Mouse (Mus musculus) megakaryocyte-erythroid progenitor cell, adult 5-6 weeks (primary cell): ENCODE data around the gene Eva1c. TPM values are rescaled to one million over a fixed set of nuclear protein-coding genes. Genes with fewer than 3 reads are reported as not detected.

Experiments
- ATAC-seq: replicated peaks from 2 replicates; pipeline ENCODE4 v1.8.0; 2016; ENCODE audit warnings: mild to moderate bottlenecking, inconsistent platforms; ENCODE audit not compliant: severe bottlenecking, poor library complexity, low FRiP score, low TSS enrichment
- total RNA-seq, 2 experiments: library from RNA; stranded (forward) in 1 of 2; stranded (reverse) in 1 of 2; fragments of 200-1000, 215-1000 nt in 1 of 2; fragments of >200 nt in 1 of 2; fragmentation: Nextera tagmentation in 1 of 2; gene quantifications; 2 replicates each; pipeline ENCODE4 v1.2.3; 2014 to 2017

Eva1c gene
- total RNA-seq, 2 experiments from 2014 or later, result not detected

DNA sequence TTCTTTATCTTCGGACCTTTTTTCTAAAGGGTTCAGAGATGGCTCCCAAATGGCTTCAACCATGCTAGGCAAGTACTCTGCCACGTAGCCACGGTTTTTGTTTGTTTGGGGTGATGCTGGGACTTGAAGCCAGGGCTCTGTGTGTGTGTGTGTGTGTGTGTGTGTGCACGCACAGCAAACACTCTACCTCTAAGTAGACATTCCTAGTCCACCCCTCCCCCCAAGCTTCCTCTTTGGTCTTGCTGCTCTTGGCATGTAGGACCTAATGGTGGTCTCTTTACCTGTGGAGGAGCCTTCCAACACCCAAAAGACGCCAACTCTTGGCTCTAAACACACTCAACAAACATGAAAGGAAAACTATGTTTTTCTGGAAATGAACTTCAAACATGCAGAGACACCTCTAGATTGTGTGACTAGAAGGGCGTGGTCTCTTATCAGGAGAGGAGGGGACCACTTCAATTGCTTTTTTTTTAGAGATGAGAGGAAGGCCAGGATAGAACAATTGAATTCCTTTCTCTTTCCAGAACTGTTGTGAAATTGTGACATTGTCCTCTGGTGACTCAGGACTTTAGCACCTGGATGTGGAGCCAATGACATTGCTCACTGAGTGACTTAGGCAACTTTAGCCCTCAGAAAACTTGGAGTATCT is 30.2 kb downstream of the Eva1c start:
- ATAC-seq, result no peak

DNA sequence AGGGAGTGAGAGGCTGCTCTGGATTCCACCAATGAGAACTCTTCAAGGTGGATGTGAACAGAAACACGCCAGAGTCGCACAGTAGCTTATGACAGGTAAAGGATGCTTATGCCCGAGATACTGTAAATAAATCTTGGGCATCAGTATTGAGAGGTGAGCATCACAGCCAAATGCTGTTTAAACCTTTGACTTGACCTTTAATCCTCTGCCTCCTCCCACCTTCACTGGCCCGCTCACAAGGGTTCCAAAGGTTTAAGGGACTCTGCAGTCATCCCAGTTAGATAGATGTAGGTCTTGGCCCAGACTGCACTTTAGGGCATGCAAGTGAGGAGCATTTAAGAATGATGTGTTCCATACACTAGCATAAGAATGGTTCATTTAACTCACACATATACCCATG is 31.7 kb downstream of the Eva1c start:
- no peak for ATAC-seq

DNA sequence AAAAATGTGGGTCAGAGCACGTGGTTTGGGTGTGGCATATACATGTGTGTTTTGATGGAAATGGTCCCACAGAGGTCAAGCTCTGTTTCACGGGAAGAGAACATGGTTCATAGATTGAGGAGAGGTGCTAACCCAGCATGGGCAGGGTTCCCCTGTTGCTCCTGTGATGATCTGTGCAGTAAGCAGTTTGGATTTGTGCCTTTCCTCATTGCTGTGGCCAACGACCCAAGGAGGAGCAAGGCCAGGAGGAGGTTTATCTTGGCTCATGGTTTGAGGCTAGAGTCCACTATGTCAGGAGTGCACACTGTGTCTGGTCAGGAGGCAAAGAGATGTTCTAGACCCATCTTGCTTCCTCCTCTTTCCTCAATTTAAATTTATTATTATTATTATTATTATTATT is 36.5 kb downstream of the Eva1c start:
- no peak for ATAC-seq

DNA sequence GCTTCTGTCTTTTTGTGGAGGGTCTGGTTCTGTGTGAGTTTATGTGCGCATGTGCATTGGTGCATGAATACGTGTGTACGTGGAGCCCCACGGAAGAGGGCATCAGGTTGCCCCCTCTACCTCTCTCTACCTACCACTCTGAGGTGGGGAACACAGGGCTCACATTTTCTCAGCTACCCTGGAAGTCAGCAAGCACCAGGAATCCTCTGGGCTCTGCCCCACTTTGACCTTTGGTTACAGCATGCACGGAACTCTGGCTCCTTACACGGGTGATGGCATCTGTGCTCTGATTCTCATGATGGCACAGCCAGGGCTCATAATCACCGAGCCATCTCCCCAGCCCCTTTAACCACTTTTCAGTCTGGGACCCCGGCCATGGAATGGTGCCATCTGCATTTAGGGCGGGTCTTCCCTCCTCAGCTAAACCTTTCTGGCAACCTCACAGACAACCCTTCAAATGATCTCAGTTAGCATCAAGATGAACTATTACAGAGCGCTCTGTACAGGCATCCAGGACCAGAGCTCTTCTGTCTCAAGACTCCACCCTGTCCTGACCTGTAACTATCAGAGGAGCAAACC is 37.0 kb downstream of the Eva1c start:
- ATAC-seq, result no peak

DNA sequence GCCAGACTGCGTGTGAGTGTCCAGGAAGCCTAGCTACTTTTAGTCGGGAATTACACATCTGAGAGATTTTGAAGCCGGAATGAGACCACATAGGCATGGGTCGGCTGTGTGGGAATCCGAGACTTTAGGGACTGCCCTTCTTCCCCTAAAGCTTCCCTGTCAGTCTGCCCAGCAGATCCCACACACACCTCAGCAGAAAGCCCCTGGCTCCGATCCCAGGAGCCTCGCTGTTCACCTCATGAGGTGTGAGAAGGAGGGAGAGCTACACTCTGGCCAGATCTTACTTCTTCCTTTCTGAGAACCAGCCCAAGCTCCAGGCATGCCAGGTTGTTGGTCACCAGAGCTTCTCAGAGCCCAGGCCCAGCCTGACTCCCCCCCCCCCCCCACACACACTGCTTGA is 38.2 kb downstream of the Eva1c start:
- ATAC-seq, result no peak

DNA sequence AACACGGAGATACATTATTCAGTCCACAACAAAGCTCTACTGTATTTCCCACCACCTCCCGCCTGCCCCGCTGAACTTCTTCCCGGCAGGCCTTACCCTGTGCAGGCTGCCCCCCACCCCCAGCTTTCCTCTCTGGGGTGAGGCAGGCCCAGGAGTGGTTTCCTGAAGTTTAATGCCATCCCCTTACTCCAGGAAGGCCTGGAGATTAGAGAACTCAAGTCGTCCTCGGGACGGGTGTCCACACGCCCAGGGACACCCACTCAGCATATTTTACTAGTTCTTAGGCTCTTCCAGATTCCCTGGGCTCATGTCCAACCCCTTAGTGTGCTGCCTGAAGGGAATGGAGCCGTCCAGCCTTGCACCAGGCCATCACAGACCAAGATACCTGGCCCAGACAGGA is 39.1 kb downstream of the Eva1c start:
- no peak for ATAC-seq

DNA sequence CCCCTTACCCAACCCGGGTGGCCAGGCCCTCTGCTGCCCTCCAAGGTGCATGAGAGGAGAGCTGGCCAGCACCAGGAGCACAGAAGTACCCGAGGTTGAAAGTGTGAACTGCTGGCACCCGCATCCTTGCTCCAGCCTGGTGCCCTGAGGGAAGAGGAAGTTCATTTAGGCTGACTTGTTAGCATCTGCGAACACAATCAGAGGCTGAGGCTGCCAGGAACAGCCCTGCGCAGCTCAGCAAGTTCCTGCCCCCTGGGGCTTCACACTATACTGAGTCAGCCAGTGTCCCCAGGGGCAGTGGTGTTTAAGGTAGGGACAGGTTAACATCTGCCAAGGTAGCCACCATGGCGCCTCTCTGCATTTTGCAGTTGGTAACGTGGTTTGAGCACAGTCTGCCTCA is 41.6 kb downstream of the Eva1c start:
- no peak for ATAC-seq

DNA sequence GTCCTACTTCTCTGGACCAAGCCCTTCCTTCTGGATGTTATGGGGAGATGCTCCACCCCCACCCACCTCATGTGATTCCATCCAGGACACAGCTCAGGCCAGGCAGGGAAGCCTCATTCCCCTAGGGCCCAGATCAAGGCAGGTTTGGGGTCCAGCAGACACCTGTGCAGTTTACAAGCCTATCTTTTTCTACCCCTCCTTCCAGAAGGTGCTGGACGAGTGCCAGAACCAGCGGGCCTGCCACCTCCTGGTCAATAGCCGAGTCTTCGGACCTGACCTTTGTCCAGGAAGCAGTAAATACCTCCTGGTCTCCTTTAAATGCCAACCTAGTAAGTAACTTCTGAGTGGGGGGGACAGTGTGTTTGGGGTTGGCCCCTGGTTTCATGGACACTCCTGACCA is 42.8 kb downstream of the Eva1c start:
- no peak for ATAC-seq

DNA sequence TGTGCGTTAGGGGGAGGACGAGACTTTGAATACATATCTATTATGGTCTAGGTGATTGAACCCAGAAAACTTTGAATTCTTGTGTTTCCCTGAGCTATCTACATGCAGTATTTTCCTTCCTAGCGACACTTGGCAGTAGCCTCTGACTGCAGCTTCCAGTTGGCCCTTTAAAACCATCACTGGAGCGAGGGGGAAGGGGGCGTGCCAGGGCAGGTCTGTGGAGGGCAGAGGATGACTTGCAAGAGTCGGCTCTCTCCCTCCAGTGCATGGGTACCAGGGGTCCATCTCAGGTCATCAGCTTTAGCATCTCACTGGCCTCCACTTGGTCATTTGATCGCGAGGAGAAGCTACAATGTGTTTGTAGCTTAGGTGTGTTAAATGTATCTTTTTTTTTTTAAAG is 46.4 kb downstream of the Eva1c start:
- no peak for ATAC-seq

DNA sequence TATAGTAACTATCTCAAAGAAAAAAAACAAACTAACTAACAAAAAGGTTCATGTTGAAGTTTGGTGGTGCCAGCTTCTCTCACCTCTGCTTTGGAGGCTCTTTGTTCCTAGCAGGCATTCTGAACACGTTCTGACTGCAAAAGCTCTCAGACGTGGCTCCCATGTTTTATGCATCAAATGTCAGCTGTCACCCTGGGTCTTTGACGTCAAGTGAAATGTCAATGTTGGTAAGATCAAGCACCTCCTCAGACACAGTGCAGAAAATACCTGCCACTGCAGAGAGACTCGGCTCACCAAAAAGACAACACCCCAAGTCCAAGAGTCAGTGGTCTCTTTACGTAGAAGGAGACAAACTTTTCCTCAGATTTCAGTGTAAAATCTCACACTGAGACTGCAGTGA is 48.0 kb downstream of the Eva1c start:
- ATAC-seq, result no peak

DNA sequence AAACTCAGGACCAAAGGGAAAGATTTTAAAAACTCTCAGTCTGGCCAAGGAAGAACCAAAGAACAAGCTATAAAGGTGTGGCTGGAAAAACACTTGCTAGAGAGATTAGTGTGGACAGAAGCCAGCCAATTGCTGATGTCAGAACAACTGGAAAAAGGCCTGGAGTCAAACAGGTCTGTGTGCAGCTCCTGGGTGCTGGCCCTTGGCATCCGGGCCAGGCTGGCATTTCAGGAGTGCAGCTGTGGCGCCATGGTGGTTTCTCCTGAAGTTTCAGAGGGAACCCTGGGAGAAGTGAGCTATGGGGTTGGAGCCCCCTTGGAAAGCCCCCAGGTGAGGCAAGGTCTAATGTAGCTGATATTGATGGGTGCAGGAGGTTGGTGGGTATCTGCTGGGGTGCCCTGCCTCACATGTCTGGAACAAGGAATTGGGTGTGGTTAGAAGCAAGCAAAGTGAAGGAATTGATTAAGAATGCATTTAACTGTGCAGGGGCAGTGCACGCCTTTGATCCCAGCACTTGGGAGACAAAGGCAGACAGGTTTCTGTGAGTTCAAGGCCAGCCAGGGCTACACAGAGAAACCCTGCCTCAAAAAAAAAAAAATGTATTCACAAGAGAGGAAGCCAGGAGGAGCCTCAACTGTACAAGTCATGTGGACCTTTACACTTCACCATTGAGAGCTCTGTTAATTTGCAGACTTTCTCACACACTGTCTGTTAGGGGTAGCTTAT is 51.8 kb downstream of the Eva1c start:
- no peak for ATAC-seq

DNA sequence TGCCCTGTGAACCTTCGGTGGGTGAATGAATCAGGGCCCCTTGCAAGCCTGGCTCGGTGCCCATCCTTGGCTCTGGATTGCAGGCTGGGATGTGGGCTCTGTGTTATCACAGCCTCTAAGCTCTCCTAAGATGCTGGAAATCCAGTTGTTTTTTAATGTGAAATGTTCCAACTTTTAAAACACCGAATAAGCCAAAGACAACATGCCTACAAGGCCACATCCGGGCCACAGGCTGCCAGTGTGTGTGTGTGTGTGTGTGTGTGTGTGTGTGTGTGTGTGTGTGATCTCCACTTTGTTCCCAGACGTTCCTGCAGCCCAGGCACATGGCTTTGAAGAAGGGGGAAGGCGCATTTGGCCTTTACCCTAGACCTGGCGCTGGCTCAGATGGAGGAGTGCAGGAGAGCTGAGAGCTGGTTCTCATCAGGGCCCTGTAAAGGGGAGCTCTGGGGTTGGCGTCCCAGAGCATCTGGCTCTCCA is 56.0 kb downstream of the Eva1c start:
- ATAC-seq, result no peak

DNA sequence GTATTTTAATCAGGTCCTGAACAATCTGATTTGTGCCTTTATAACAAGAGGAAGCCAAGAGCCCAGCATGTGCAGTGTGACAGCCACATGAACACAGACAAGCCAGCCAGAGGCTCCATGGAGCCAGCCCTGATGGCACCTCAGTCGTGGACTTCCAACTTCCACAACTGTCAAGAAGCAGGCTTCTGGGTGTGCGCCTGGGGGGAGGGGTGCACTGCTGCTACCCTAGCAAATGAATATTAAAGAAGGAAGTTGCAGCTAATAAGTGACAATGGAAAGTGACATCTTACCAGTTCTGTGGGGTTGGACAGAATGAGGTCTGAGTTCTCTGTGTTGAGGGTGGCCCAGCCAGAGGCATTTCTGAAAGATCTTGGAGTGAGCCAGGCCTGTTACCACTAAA is 58.8 kb downstream of the Eva1c start:
- ATAC-seq, result no peak

DNA sequence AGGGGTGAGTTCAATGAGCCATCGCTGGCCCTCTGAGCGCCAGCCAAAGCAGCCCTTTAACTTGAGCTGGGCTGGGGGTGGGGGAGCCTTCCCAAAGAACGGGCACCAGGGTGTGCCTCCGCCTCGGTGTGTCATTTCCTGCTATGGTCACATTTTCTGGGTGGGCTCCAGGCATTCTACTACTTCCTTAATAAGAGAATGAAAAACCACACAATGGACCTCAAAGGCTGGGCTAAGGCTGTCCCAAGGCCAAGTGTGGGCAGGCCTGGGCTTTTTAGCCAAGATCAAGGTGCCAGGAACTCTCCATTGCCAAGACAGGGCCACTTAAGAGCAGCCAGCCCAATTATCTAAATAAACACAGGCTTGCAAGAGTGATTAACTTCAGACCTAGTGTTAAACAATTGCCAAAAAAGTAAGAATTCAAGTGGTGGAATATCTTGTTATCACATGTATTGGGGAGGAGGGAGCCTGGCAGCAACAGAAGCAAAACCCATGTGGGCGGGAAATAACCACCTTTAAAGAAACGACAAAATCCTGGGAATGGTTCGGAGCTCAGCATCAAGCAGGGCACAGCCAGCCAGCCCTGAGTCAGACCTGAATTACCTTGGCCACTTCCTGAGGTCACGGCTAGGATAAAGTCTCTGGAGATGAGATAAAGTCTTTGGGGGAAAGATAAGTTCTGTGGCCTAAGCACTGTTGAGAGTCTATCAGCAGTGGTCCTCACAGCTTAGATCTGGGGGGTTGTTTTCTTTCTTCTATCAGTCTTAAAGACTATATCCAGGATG is 59.5 kb downstream of the Eva1c start:
- ATAC-seq, result peak; percentile 34

DNA sequence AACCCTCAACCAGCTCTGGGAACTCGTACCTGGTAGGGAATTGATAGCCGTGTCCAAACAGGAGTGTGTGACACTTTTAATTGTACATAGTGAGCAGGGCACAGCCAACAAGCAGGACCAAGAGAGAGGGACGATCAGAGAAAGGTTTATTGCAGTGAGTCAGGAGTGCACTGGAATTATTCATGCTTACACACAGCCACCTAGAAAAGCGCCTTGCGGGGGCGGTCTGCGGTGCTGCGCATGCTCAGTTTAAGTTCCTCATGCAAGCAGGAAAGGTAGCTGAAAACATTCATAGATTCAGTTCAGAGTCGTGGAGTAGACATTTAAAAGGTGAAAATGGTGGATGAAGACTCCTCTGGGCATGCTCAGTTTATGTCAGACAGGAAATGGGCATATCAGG is 64.2 kb downstream of the Eva1c start:
- no peak for ATAC-seq

DNA sequence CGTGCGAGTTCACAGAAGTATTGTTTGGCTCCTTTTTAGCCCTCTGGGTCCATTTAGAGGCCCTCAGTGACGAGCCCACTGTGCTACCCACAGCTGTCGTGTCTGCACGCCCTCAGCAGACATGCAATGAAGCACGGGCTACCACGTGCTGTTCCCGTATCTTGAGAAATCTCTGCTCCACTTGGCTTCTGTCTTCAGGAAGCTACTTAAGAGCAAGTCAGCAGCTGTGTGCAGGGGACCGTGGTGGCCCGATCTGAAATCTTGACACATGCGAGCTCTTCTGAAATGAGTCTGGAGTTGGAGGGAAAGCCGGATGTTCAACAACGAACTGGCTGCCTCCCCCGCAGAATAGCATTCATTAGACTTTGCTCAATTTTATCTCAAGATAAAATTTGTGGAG is 65.1 kb downstream of the Eva1c start:
- ATAC-seq, result no peak

DNA sequence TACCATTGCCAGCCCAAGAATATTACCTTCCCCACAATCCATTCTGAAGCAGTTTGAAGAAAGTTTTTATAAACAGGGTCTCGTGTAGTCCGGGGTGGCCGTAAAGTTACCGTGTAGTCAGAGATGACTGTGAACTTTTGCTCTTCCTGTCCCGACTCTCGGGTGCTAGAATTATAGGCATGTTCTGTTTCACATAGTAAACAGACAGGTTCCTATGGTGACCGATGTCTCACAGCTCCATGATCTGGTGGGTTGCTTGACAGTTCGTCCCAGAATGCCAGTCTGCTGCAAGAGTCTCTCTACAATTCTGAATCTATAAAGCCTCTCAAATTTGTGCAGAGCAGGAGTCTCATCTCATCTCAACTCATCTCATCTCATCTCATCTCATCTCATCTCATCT is 65.6 kb downstream of the Eva1c start:
- no peak for ATAC-seq

DNA sequence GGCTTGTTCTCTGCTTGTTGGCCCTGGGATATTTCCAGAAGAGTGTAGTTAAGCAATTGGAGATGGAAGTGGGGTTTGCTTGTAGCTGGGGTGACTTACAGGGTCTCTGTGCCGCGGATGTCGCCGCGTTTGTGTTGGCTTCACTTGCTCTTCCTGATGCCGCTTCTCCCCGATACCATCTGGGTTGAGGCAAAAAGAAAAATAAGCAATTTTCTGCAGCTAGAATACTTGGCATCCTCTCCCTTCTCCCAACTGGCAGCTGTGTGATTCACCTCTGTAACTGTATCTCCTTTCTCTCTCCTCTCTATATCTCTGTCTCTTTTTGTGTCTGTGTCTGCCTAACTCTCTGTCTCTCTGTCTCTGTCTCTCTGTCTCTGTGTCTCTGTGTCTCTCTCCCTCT is 66.5 kb downstream of the Eva1c start:
- ATAC-seq, result no peak

DNA sequence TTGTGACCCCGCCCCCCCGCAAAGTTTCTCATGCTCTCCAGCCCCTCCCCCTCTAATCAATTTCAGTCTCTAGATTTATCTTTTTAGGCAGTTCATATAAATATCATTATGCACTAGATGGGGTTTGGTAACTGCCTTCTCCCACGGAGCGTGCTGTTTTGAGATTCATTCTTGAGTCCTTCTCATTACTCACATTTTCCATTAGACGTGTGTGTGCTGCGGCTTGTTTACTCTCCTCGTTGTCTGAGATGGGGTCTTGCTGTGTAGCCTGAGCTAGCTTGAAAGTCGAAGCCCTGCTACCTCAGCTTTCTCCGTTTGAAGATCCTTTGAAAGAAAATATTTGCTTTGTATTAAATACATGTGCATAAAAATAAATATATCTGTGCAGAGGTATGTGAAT is 67.3 kb downstream of the Eva1c start:
- ATAC-seq, result no peak

DNA sequence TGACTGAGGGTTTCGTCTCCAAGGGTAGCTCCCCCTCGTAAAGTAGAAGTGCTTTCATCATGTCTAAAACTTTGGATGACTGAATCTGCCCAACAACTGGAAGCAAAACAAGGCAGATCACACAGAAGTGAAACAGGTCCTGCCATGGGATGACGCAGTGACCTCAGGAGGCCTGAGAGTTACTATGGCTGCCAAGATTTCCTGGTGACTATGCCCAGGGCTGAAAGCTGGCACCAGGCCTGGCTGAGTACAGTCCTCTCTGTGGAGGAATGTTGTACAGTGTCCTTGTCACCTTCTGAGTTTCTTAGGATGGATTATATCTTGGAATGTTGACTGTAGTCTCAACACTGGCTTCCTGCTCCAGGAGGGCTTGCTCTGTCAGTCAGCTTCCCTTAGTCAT is 71.1 kb downstream of the Eva1c start:
- no peak for ATAC-seq
